8 mouse cellular contexts compared by ENCODE assay signal in genomic region chr5:129007105-129007957, GRCm38 (mm10). TPM values are rescaled to one million over a fixed set of nuclear protein-coding genes. Genes with fewer than 3 reads are reported as not detected.
DNase-seq lines count a peak whose midpoint lies in the region; ATAC-seq lines count a peak whose summit lies in the region.

No protein-coding gene starts in this region.

- H3K4me3 ChIP-seq in brown adipose tissue, adult 24 weeks (ENCODE audit: insufficient read depth, low read depth, low read length), result peak overlapping the region; percentile 90
- peak overlapping the region; percentile 67 for H3K4me3 ChIP-seq in heart, embryonic 15.5 days
- peak overlapping the region; percentile 68 for H3K4me3 ChIP-seq in neural tube, embryonic 13.5 days

- 0 out of 2 replicates have a peak, but pooled peaks have one; percentile 8 for ATAC-seq in frontal cortex, adult (ENCODE audit: low TSS enrichment)
- ATAC-seq in heart, embryonic 15.5 days (replicated peaks; ENCODE audit: insufficient number of reproducible peaks, insufficient read depth, low FRiP score, low read depth), result no peak
- ATAC-seq in neural tube, embryonic 13.5 days (ENCODE audit: low read depth), result peak; percentile 48

- DNase-seq in frontal cortex, postnatal 14 days (ENCODE audit: low spot score in 2 of 2), result no peak
- DNase-seq in kidney, postnatal 36 days, result peak; percentile 68 to 74
- DNase-seq in left cerebral cortex, postnatal 10 days (ENCODE audit: extremely low spot score in 1 of 2, low spot score in 2 of 2), result no peak
- no peak for DNase-seq in gastrocnemius, adult 18-20 months (ENCODE audit: low spot score)

- no peaks in the 10 kb centered on the region for H3K36me3 ChIP-seq in heart, embryonic 15.5 days
- H3K36me3 ChIP-seq in neural tube, embryonic 13.5 days, result no peaks in the 10 kb centered on the region

- H3K4me2 ChIP-seq in heart, embryonic 15.5 days, result peak overlapping the region; percentile 88
- H3K4me2 ChIP-seq in neural tube, embryonic 13.5 days, result peak overlapping the region; percentile 86

- peak overlapping the region; percentile 55; the same call in 1 of the 2 replicates for H3K27ac ChIP-seq in brown adipose tissue, adult 24 weeks (replicated peaks; ENCODE audit: low read depth, low read length)
- H3K27ac ChIP-seq in heart, embryonic 15.5 days, result no peak overlapping the region; the same call in 1 of the 2 replicates
- no peak overlapping the region for H3K27ac ChIP-seq in neural tube, embryonic 13.5 days (replicated peaks)

- WGBS in heart, embryonic 15.5 days, result 51% methylated on average over 14 of the region's 14 CpGs
- WGBS in neural tube, embryonic 13.5 days, result 53% methylated on average over 14 of the region's 14 CpGs

- intact Hi-C loops in left cerebral cortex, postnatal 10 days (cut with DNase I), result no loop called here

- H3K4me1 ChIP-seq in brown adipose tissue, adult 24 weeks (ENCODE audit: control insufficient read depth, insufficient read depth, insufficient read length, low read length), result peaks cover 7% of the 10 kb centered on the region
- H3K4me1 ChIP-seq in heart, embryonic 15.5 days (replicated peaks), result peaks cover 30% of the 10 kb centered on the region
- H3K4me1 ChIP-seq in neural tube, embryonic 13.5 days (replicated peaks), result peaks cover 42% of the 10 kb centered on the region

- no peaks in the 10 kb centered on the region for H3K9me3 ChIP-seq in heart, embryonic 15.5 days (replicated peaks)
- H3K9me3 ChIP-seq in neural tube, embryonic 13.5 days, result no peaks in the 10 kb centered on the region

- H3K9ac ChIP-seq in heart, embryonic 15.5 days, result peak overlapping the region; percentile 59
- peak overlapping the region; percentile 83 for H3K9ac ChIP-seq in neural tube, embryonic 13.5 days

- no peaks in the 10 kb centered on the region for H3K27me3 ChIP-seq in heart, embryonic 15.5 days
- H3K27me3 ChIP-seq in neural tube, embryonic 13.5 days, result no peaks in the 10 kb centered on the region

RNA-seq across cellular contexts. Expression of gene Stx2, which starts 1.0 kb away (rescaled TPM):
- polyA plus RNA-seq in brown adipose tissue, adult 24 weeks (2012; ENCODE audit: insufficient read depth, insufficient read length, missing spikeins), result 5.5 and 8.2 TPM in 2 replicates
- 21.0 and 25.7 TPM in 2 replicates for polyA plus RNA-seq in heart, embryonic 15.5 days (2015; fragmentation: Nextera tagmentation; extraction: Ambion mirVana)
- polyA plus RNA-seq in neural tube, embryonic 13.5 days (2015; fragmentation: Nextera tagmentation; extraction: Ambion mirVana), result 36.2 and 38.6 TPM in 2 replicates
- 10 to 100 TPM; 26.5 to 31.0 TPM for total RNA-seq in left cerebral cortex, postnatal 10 days (2021)
- total RNA-seq in gastrocnemius, adult 18-20 months (2021), result 1 to 10 TPM; 4.5 to 6.6 TPM

RNA-seq across cellular contexts. Expression of gene Ran, which starts 12.5 kb away (rescaled TPM):
- 71.5 and 92.5 TPM in 2 replicates for polyA plus RNA-seq in brown adipose tissue, adult 24 weeks (2012; ENCODE audit: insufficient read depth, insufficient read length, missing spikeins)
- 321 and 323 TPM in 2 replicates for polyA plus RNA-seq in heart, embryonic 15.5 days (2015; fragmentation: Nextera tagmentation; extraction: Ambion mirVana)
- 373 and 402 TPM in 2 replicates for polyA plus RNA-seq in neural tube, embryonic 13.5 days (2015; fragmentation: Nextera tagmentation; extraction: Ambion mirVana)
- total RNA-seq in left cerebral cortex, postnatal 10 days (2021), result 100 to 1,000 TPM; 157 to 172 TPM
- 10 to 100 TPM; 68.9 to 83.3 TPM for total RNA-seq in gastrocnemius, adult 18-20 months (2021)

RNA-seq across cellular contexts. Expression of gene Rimbp2, which starts 54.0 kb away (rescaled TPM):
- not detected in 2 replicates for polyA plus RNA-seq in brown adipose tissue, adult 24 weeks (2012; ENCODE audit: insufficient read depth, insufficient read length, missing spikeins)
- 0.10 and 0.30 TPM in 2 replicates for polyA plus RNA-seq in heart, embryonic 15.5 days (2015; fragmentation: Nextera tagmentation; extraction: Ambion mirVana)
- 4.7 and 5.2 TPM in 2 replicates for polyA plus RNA-seq in neural tube, embryonic 13.5 days (2015; fragmentation: Nextera tagmentation; extraction: Ambion mirVana)
- total RNA-seq in left cerebral cortex, postnatal 10 days (2021), result 100 to 1,000 TPM; 111 to 114 TPM
- not detected for total RNA-seq in gastrocnemius, adult 18-20 months (2021)

Comparison
In these comparisons a context has a peak if more than half of its experiments do, and no peak if none do; other contexts are left out.
1. DNase-seq: peak in kidney, postnatal 36 days (2 of 2); none in frontal cortex, postnatal 14 days (0 of 2), left cerebral cortex, postnatal 10 days (0 of 2) and gastrocnemius, adult 18-20 months (single experiment).
2. Peak in every context shown above with its lines, with median percentiles within 50 percentile points of each other: H3K4me3 ChIP-seq.